Mouse (Mus musculus) stomach, embryonic 15.5 days (tissue): ENCODE results near the gene Tmsb15a. TPM values are rescaled to one million over a fixed set of nuclear protein-coding genes. Genes with fewer than 3 reads are reported as not detected.
"Not testable (repeated sequence)": the region's sequence is repeated elsewhere in the genome, so short reads cannot be mapped to it uniquely, and the experiment has no call there.

Experiments used
- ATAC-seq: fragments of 200-750 bp; cut with Nextera tagmentation; 2 replicates; pipeline ENCODE4 v1.8.0; 2017; ENCODE audit warnings: low read depth, moderate number of reproducible peaks, moderate TSS enrichment; ENCODE audit not compliant: insufficient read depth, low FRiP score
- H3K27ac ChIP-seq: fragments of 300-500 bp; sonication (generic); 2 replicates; pipeline ENCODE4 v1.5.1; 2015; ENCODE audit warnings: mild to moderate bottlenecking, inconsistent platforms
- H3K27me3 ChIP-seq: fragments of 300-500 bp; sonication (generic); replicated peaks from 2 replicates; pipeline ENCODE4 v1.6.1; 2015; ENCODE audit warnings: inconsistent platforms
- H3K36me3 ChIP-seq: fragments of 300-500 bp; sonication (generic); 2 replicates; pipeline ENCODE4 v1.6.1; 2015; ENCODE audit warnings: inconsistent platforms
- H3K4me1 ChIP-seq: fragments of 300-500 bp; sonication (generic); 2 replicates; pipeline ENCODE4 v1.6.1; 2015; ENCODE audit warnings: inconsistent platforms
- H3K4me2 ChIP-seq: fragments of 300-500 bp; sonication (generic); 2 replicates; pipeline ENCODE4 v1.6.1; 2015; ENCODE audit warnings: mild to moderate bottlenecking, inconsistent platforms
- H3K4me3 ChIP-seq: fragments of 300-500 bp; sonication (generic); replicated peaks from 2 replicates; pipeline ENCODE4 v1.5.1; 2015; ENCODE audit warnings: inconsistent platforms
- H3K9ac ChIP-seq: fragments of 300-500 bp; sonication (generic); 2 replicates; pipeline ENCODE4 v1.6.1; 2015; ENCODE audit warnings: inconsistent platforms
- H3K9me3 ChIP-seq: fragments of 300-500 bp; sonication (generic); 2 replicates; pipeline ENCODE4 v1.6.1; 2016; ENCODE audit warnings: inconsistent platforms
- WGBS: fragments of 180-500 bp; shearing (Covaris S2); methylation state at CpG from one replicate; pipeline ENCODE4 v1.1.7; 2015; 5-methylcytosine and 5-hydroxymethylcytosine counted together
- polyA plus RNA-seq: library from polyadenylated mRNA; unstranded; fragments of >200 nt; fragmentation: Nextera tagmentation; extraction: Ambion mirVana; gene quantifications from 2 replicates; pipeline ENCODE4 v1.2.1, GENCODE M21; 2015

Gene Tmsb15a
- polyA plus RNA-seq = not detected in 2 replicates

DNA sequence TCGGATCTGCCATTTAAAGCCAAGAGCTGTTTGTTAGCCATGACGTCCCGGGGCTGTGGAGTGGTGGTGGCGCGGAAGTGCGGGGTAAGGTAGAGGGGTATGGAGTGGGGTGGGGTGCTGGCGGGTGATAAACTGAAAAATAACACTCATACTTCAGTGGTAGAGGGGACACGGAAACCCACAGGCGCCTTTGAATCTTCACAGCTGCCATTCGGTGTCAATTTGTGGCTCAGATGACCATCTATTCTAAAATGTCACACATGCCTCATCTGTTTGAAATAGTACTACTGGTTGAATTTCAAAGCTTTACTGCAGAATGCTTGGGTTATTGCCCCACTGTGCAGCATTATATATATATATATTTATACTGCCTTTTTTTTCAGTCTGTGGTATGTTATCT, at the start of gene Tmsb15a:
Gene Tmsb15a, minus strand, starts transcription at position 101 of the 400 bp plus-strand sequence.
- Histone ChIP-seq H3K4me2 (no peak within 1 kb of the TSS), H3K4me3 (no peak within 1 kb of the TSS), H3K27ac (no peak within 1 kb of the TSS), H3K4me1 (no peaks in the 10 kb centered on the region), H3K9me3 (no peaks in the 10 kb centered on the region), H3K27me3 (no peaks in the 10 kb centered on the region), H3K36me3 (no peaks in the 10 kb centered on the region), H3K9ac (no peak within 1 kb of the TSS)
- no peak for ATAC-seq
- 81% methylated on average over 10 of the region's 10 CpGs for whole genome bisulfite sequencing

GRCm38 (mm10) chrX:135768565-135768964, 43.5 kb upstream of the Tmsb15a start:
- Histone ChIP-seq H3K9me3 (no peaks in the 10 kb centered on the region), H3K4me2 (no peak overlapping the region), H3K27me3 (no peaks in the 10 kb centered on the region), H3K27ac (no peak overlapping the region), H3K4me3 (no peak overlapping the region), H3K36me3 (no peaks in the 10 kb centered on the region), H3K4me1 (no peaks in the 10 kb centered on the region), H3K9ac (no peak overlapping the region)
- WGBS = 46% methylated on average over 2 of the region's 2 CpGs
- ATAC-seq = peak; percentile 68; the same call in 1 of the 2 replicates

DNA sequence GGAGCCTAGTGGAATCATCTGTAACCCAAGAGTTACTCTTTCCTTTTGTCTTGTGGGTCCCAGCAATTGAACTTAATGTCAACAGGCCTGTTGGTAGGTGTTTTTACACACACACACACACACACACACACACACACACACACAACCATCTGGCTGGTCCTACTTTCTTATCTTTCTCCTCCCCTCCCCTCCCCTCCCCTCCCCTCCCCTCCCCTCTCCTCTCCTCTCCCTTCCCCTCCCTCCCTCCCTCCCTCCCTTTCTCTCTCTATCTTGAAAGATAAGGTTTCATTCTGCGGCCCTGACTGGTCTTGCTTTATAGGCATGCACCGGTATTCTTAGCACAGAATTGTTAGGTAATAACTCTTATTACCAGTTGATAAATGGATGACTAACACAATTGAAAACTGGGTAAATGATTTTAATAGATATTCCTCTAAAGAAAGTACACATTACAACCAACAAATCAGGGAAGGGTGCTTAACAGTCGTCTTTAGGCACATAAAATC, 43.0 kb upstream of the Tmsb15a start:
- ATAC-seq = peak; percentile 63; the same call in 1 of the 2 replicates
- 49% methylated on average over 3 of the region's 3 CpGs for WGBS
- Histone ChIP-seq H3K4me3 (no peak overlapping the region), H3K27ac (no peak overlapping the region), H3K4me1 (no peaks in the 10 kb centered on the region), H3K9ac (no peak overlapping the region), H3K9me3 (no peaks in the 10 kb centered on the region), H3K27me3 (no peaks in the 10 kb centered on the region), H3K36me3 (no peaks in the 10 kb centered on the region), H3K4me2 (no peak overlapping the region)

GRCm38 (mm10) chrX:135761707-135762106, 36.6 kb upstream of the Tmsb15a start:
- no peak overlapping the region for H3K9ac ChIP-seq
- H3K27ac ChIP-seq = no peak overlapping the region
- no peaks in the 10 kb centered on the region for H3K4me1 ChIP-seq
- no peaks in the 10 kb centered on the region for H3K9me3 ChIP-seq
- no peak overlapping the region for H3K4me3 ChIP-seq
- H3K36me3 ChIP-seq = no peaks in the 10 kb centered on the region
- ATAC-seq = no peak
- H3K4me2 ChIP-seq = no peak overlapping the region
- H3K27me3 ChIP-seq = no peaks in the 10 kb centered on the region

- Histone ChIP-seq H3K27ac (no peak overlapping the region), H3K36me3 (no peaks in the 10 kb centered on the region), H3K4me1 (no peaks in the 10 kb centered on the region), H3K4me2 (no peak overlapping the region), H3K9ac (no peak overlapping the region), H3K4me3 (no peak overlapping the region), H3K27me3 (no peaks in the 10 kb centered on the region), H3K9me3 (no peaks in the 10 kb centered on the region)
- WGBS = 3% methylated on average over 2 of the region's 2 CpGs
- ATAC-seq = no peak
Observed at GRCm38 (mm10) chrX:135752832-135753231, 27.8 kb upstream of the Tmsb15a start.

DNA sequence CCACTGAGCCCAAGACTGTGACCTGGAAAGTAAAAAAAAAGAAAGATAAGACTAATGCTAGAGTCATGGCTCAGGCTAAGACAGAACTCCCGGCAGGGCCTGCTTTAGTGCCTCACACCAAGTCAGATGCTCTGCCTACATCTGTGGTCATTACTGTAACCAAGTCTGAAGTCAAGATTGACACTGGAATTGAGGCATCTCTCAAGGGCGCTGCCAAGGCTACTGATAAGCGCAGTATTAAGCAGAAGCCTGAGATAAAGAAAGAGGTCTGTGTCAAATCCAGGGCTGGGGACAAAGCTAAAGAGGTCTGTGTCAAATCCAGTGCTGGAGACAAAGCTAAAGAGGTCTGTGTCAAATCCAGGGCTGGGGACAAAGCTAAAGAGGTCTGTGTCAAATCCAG, 20.3 kb upstream of the Tmsb15a start:
- H3K36me3 ChIP-seq, H3K27ac ChIP-seq, H3K9ac ChIP-seq, H3K4me1 ChIP-seq, ATAC-seq, H3K4me2 ChIP-seq, H3K9me3 ChIP-seq, H3K4me3 ChIP-seq, H3K27me3 ChIP-seq: not testable (repeated sequence)
- 92% methylated on average over 3 of the region's 3 CpGs for WGBS

DNA sequence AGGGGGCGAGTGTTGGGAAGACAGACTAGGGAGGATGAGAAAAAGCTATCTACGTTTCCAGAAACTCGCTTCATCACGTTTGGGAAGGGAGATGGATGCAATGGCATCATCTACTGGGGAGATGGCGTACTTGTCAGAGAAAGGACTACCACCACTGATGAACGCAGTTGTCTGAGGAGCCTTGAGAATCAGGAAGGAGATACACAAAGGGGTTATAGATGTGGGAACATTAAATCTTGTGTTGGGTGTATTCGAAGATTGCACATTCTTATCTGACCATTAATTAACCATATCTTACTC, 17.9 kb upstream of the Tmsb15a start:
- 0 out of 2 replicates have a peak overlapping the region, but pooled peaks have one; percentile 22 for H3K9ac ChIP-seq
- peak overlapping the region; percentile 54; the same call in 1 of the 2 replicates for H3K27ac ChIP-seq
- no peaks in the 10 kb centered on the region for H3K9me3 ChIP-seq
- WGBS = 14% methylated on average over 7 of the region's 7 CpGs
- peak overlapping the region; percentile 60 for H3K4me3 ChIP-seq
- ATAC-seq = 0 out of 2 replicates have a peak, but pooled peaks have one; percentile 12
- H3K27me3 ChIP-seq = no peaks in the 10 kb centered on the region
- H3K4me2 ChIP-seq = peak overlapping the region; percentile 50
- no peaks in the 10 kb centered on the region for H3K36me3 ChIP-seq
- H3K4me1 ChIP-seq = no peaks in the 10 kb centered on the region

DNA sequence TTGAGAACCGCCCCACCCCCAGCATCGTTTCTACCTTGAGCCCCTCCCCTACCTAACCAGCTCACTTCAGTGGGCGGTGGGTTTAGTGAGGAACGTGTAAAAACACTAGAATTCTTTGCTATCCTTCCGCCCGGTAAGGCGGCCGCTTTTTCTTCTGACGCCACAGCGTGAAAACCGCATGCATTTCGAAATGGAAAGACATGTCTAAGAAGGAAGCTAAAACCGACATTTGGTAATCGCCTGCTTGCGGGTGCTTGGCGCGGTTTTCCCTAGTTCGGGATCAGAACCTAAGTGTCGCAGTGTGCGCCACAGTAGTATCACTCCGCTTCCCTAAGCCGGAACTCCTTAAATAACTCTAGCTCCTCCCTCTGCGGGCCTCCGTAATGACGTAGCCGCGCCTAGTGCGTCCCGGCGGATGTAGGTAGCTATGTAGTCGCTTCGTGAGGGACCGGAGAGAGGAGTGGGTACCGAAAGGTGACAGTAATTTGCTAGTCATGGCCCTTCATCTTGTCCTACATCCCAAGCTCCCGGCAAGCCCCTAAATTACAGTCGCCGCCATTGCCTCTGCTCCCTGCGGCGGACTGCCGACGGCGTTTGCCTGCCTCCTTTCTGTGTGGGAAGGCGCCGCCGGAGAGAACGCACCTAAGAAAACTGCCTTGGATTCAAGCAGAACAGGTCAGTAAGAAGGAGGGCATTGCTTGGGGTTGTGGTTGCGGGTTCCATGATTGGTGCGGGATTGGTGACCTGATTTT, 17.4 kb upstream of the Tmsb15a start, which contains the start of the genes Armcx5 and Gprasp1:
Gene Armcx5, plus strand, starts transcription at position 430 of the 752 bp plus-strand sequence.
Gene Gprasp1, plus strand, starts transcription at position 430 of the 752 bp plus-strand sequence.
- Histone ChIP-seq H3K4me3 (peak within 1 kb of the TSS; percentile 60), H3K9me3 (no peaks in the 10 kb centered on the region), H3K27me3 (no peaks in the 10 kb centered on the region), H3K27ac (peak within 1 kb of the TSS; percentile 69; the same call in 1 of the 2 replicates), H3K4me1 (no peaks in the 10 kb centered on the region), H3K36me3 (no peaks in the 10 kb centered on the region), H3K9ac (peak within 1 kb of the TSS; percentile 22; the same call in 1 of the 2 replicates), H3K4me2 (peak within 1 kb of the TSS; percentile 50)
- 16% methylated on average over 48 of the region's 48 CpGs for WGBS
- ATAC-seq = peak; percentile 95

GRCm38 (mm10) chrX:135738730-135739520, 13.9 kb upstream of the Tmsb15a start:
- ATAC-seq = no peak
- Histone ChIP-seq H3K27me3 (no peaks in the 10 kb centered on the region), H3K27ac (no peak overlapping the region), H3K9me3 (no peaks in the 10 kb centered on the region), H3K4me2 (no peak overlapping the region), H3K36me3 (no peaks in the 10 kb centered on the region), H3K4me1 (no peaks in the 10 kb centered on the region), H3K9ac (no peak overlapping the region), H3K4me3 (no peak overlapping the region)
- WGBS = 91% methylated on average over 2 of the region's 2 CpGs

- H3K4me3 ChIP-seq = no peak overlapping the region
- H3K36me3 ChIP-seq = no peaks in the 10 kb centered on the region
- no peak for ATAC-seq
- 72% methylated on average over 2 of the region's 2 CpGs for WGBS
- H3K27ac ChIP-seq = no peak overlapping the region
- H3K4me2 ChIP-seq = no peak overlapping the region
- H3K4me1 ChIP-seq = no peaks in the 10 kb centered on the region
- H3K27me3 ChIP-seq = no peaks in the 10 kb centered on the region
- H3K9ac ChIP-seq = no peak overlapping the region
- no peaks in the 10 kb centered on the region for H3K9me3 ChIP-seq
Observed at GRCm38 (mm10) chrX:135712845-135713244, 12.2 kb downstream of the Tmsb15a start.

DNA sequence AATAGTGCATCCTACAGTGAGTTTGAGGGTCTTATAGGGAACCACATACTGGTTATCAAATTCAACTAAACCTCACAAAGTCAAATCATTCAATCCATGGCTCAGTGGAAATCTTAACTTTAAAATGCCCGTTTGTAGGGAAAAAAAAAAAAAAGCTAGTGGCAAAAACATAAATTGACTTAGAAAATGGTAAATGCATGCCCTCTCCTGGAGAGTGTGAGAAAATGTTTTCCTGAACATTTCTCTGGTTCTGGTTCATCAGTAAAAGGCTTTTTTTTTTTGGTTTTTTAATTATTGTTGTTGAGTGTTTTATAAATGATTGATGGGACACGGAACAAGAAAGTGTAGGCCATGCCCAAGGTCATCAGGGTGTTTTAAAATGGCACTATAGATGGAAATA, 20.7 kb downstream of the Tmsb15a start:
- no peak for ATAC-seq
- no peak overlapping the region for H3K9ac ChIP-seq
- no peaks in the 10 kb centered on the region for H3K27me3 ChIP-seq
- WGBS = 34% methylated on average over 2 of the region's 2 CpGs
- H3K27ac ChIP-seq = no peak overlapping the region
- no peaks in the 10 kb centered on the region for H3K36me3 ChIP-seq
- no peaks in the 10 kb centered on the region for H3K4me1 ChIP-seq
- H3K9me3 ChIP-seq = no peaks in the 10 kb centered on the region
- no peak overlapping the region for H3K4me3 ChIP-seq
- H3K4me2 ChIP-seq = no peak overlapping the region

DNA sequence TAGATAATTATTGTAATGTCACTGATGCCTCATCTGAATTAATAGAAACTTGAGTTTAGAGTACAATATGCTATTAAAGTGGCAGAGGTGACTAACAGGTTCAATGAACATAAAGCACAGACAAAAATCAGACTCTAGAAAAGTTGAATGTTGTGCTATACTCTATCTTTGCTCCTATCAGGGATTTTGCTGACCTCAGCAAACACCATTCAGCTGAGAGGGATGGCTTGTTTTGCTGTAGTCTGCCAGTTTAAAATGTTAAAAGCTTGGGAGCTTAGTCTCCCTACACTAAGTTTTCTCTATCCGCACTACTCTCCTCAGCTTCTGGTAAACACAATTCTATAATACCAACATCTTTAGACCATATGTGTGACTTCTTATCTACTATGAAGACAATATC, 21.9 kb downstream of the Tmsb15a start:
- Histone ChIP-seq H3K4me3 (no peak overlapping the region), H3K4me2 (no peak overlapping the region), H3K4me1 (no peaks in the 10 kb centered on the region), H3K36me3 (no peaks in the 10 kb centered on the region), H3K9me3 (no peaks in the 10 kb centered on the region), H3K27ac (no peak overlapping the region), H3K9ac (no peak overlapping the region), H3K27me3 (no peaks in the 10 kb centered on the region)
- 82% methylated on average over 1 of the region's 1 CpGs for WGBS
- ATAC-seq = no peak
